ENCODE assay signal across 8 mouse cellular contexts in genomic region chr12:45067047-45067685, GRCm38 (mm10). TPM values are rescaled to one million over a fixed set of nuclear protein-coding genes. Genes with fewer than 3 reads are reported as not detected.
DNase-seq lines count a peak whose midpoint lies in the region; ATAC-seq and TF ChIP-seq lines count a peak whose summit lies in the region.

No protein-coding gene starts in this region.

- TF ChIP-seq CTCF in heart, postnatal 0 days (IDR thresholded peaks at IDR 0.05; ENCODE audit: low read depth), result no peak

- no peaks in the 10 kb centered on the region for H3K36me3 ChIP-seq in lung, embryonic 15.5 days
- H3K36me3 ChIP-seq in heart, postnatal 0 days (replicated peaks; ENCODE audit: control insufficient read depth, insufficient read depth, low read length), result no peaks in the 10 kb centered on the region
- no peaks in the 10 kb centered on the region for H3K36me3 ChIP-seq in liver, embryonic 15.5 days (replicated peaks)
- no peaks in the 10 kb centered on the region for H3K36me3 ChIP-seq in stomach, embryonic 15.5 days

- TF ChIP-seq EP300 in heart, postnatal 0 days (IDR thresholded peaks at IDR 0.05; ENCODE audit: low read depth), result no peak

- H3K27me3 ChIP-seq in lung, embryonic 15.5 days, result no peaks in the 10 kb centered on the region
- H3K27me3 ChIP-seq in heart, postnatal 0 days (ENCODE audit: control insufficient read depth, insufficient read depth, low read length), result no peaks in the 10 kb centered on the region
- no peaks in the 10 kb centered on the region for H3K27me3 ChIP-seq in liver, embryonic 15.5 days
- no peaks in the 10 kb centered on the region for H3K27me3 ChIP-seq in stomach, embryonic 15.5 days (replicated peaks)

- 27% methylated on average over 11 of the region's 11 CpGs for WGBS in lung, embryonic 15.5 days
- 27% methylated on average over 11 of the region's 11 CpGs for WGBS in heart, postnatal 0 days
- WGBS in liver, embryonic 15.5 days (ENCODE audit: insufficient replicate concordance), result 27% methylated on average over 11 of the region's 11 CpGs
- WGBS in stomach, embryonic 15.5 days, result 26% methylated on average over 11 of the region's 11 CpGs

- peak overlapping the region; percentile 20; the same call in 1 of the 2 replicates for H3K4me2 ChIP-seq in lung, embryonic 15.5 days
- H3K4me2 ChIP-seq in heart, postnatal 0 days (ENCODE audit: low read depth, low read length), result peak overlapping the region; percentile 49
- H3K4me2 ChIP-seq in liver, embryonic 15.5 days, result peak overlapping the region; percentile 33
- H3K4me2 ChIP-seq in stomach, embryonic 15.5 days, result peak overlapping the region; percentile 37

- no peak overlapping the region for H3K9ac ChIP-seq in lung, embryonic 15.5 days
- H3K9ac ChIP-seq in heart, postnatal 0 days (replicated peaks; ENCODE audit: low read depth, low read length), result no peak overlapping the region
- no peak overlapping the region for H3K9ac ChIP-seq in liver, embryonic 15.5 days
- H3K9ac ChIP-seq in stomach, embryonic 15.5 days, result no peak overlapping the region

- no peak for DNase-seq in lung, postnatal 10 days
- DNase-seq in heart, postnatal 0 days (ENCODE audit: low spot score), result peak; percentile 48
- no peak for DNase-seq in ovary, postnatal 14 days (ENCODE audit: low spot score)
- no peak for DNase-seq in cerebellum, postnatal 14 days
- DNase-seq in thymus, postnatal 36 days, result no peak

- no peak overlapping the region for H3K27ac ChIP-seq in lung, embryonic 15.5 days
- H3K27ac ChIP-seq in heart, postnatal 0 days (ENCODE audit: low read depth), result peak overlapping the region; percentile 3; the same call in 1 of the 2 replicates
- peak overlapping the region; percentile 11; the same call in 1 of the 2 replicates for H3K27ac ChIP-seq in liver, embryonic 15.5 days (replicated peaks)
- peak overlapping the region; percentile 80 for H3K27ac ChIP-seq in stomach, embryonic 15.5 days

- no peak for ATAC-seq in lung, embryonic 15.5 days (ENCODE audit: borderline replicate concordance, extremely low read depth, low FRiP score, low TSS enrichment)
- peak; percentile 68 for ATAC-seq in heart, postnatal 0 days (ENCODE audit: insufficient read depth, low read depth)
- no peak for ATAC-seq in liver, embryonic 15.5 days (ENCODE audit: insufficient read depth)
- ATAC-seq in stomach, embryonic 15.5 days (ENCODE audit: insufficient read depth, low FRiP score, low read depth), result peak; percentile 40; the same call in 1 of the 2 replicates

- no peaks in the 10 kb centered on the region for H3K9me3 ChIP-seq in lung, embryonic 15.5 days
- no peaks in the 10 kb centered on the region for H3K9me3 ChIP-seq in heart, postnatal 0 days (replicated peaks; ENCODE audit: control insufficient read depth, low read length)
- no peaks in the 10 kb centered on the region for H3K9me3 ChIP-seq in liver, embryonic 15.5 days (replicated peaks)
- H3K9me3 ChIP-seq in stomach, embryonic 15.5 days, result no peaks in the 10 kb centered on the region

- peaks cover 18% of the 10 kb centered on the region; the same call in 1 of the 2 replicates for H3K4me1 ChIP-seq in lung, embryonic 15.5 days
- H3K4me1 ChIP-seq in heart, postnatal 0 days (ENCODE audit: control insufficient read depth, insufficient read depth), result peaks cover 29% of the 10 kb centered on the region
- no peaks in the 10 kb centered on the region for H3K4me1 ChIP-seq in liver, embryonic 15.5 days (replicated peaks)
- H3K4me1 ChIP-seq in stomach, embryonic 15.5 days, result 0 out of 2 replicates have a peak, but pooled peaks cover 13% of the 10 kb centered on the region

- no peak overlapping the region for H3K4me3 ChIP-seq in lung, embryonic 15.5 days
- H3K4me3 ChIP-seq in heart, postnatal 0 days (ENCODE audit: low read depth, low read length), result 0 out of 2 replicates have a peak overlapping the region, but pooled peaks have one; percentile 15
- H3K4me3 ChIP-seq in liver, embryonic 15.5 days (replicated peaks), result no peak overlapping the region
- 0 out of 2 replicates have a peak overlapping the region, but pooled peaks have one; percentile 9 for H3K4me3 ChIP-seq in stomach, embryonic 15.5 days (replicated peaks)

RNA-seq across cellular contexts. Expression of gene Stxbp6, which starts 7.3 kb away (rescaled TPM):
- polyA plus RNA-seq in lung, embryonic 15.5 days (2015; fragmentation: Nextera tagmentation; extraction: Ambion mirVana), result 13.2 and 15.6 TPM in 2 replicates
- 8.0 and 14.5 TPM in 2 replicates for total RNA-seq in heart, postnatal 0 days (2014; rRNA removed; ENCODE audit: low replicate concordance)
- polyA plus RNA-seq in heart, postnatal 0 days (2015; fragmentation: Nextera tagmentation; extraction: Ambion mirVana), result 9.1 and 10.9 TPM in 2 replicates
- 4.1 and 4.8 TPM in 2 replicates for polyA plus RNA-seq in liver, embryonic 15.5 days (2015; fragmentation: Nextera tagmentation; extraction: Ambion mirVana)
- polyA plus RNA-seq in stomach, embryonic 15.5 days (2015; fragmentation: Nextera tagmentation; extraction: Ambion mirVana), result 19.2 and 29.1 TPM in 2 replicates

Comparison
In these comparisons a context has a peak if more than half of its experiments do, and no peak if none do; other contexts are left out.
1. ATAC-seq: peak in heart, postnatal 0 days (single experiment) and stomach, embryonic 15.5 days (single experiment); none in lung, embryonic 15.5 days (single experiment) and liver, embryonic 15.5 days (single experiment).
2. H3K4me3 ChIP-seq: peak in heart, postnatal 0 days (single experiment) and stomach, embryonic 15.5 days (single experiment); none in lung, embryonic 15.5 days (single experiment) and liver, embryonic 15.5 days (single experiment).
3. Peak in every context shown above with its lines, with median percentiles within 50 percentile points of each other: H3K4me2 ChIP-seq.